Mouse (Mus musculus) embryonic facial prominence, embryonic 12.5 days (tissue): ENCODE data around the gene Tanc1. TPM values are rescaled to one million over a fixed set of nuclear protein-coding genes. Genes with fewer than 3 reads are reported as not detected.
A peak's percentile ranks its signal among the peaks of the same experiment; 100 is the strongest.

Experiments used
- ATAC-seq: fragments of 200-750 bp; cut with Nextera tagmentation; 2 replicates; pipeline ENCODE4 v1.8.0; 2017; ENCODE audit not compliant: insufficient number of reproducible peaks, insufficient read depth, low FRiP score, low TSS enrichment
- H3K27ac ChIP-seq: fragments of 300-500 bp; sonication (generic); 2 replicates; pipeline ENCODE4 v1.5.1; 2016; ENCODE audit warnings: mild to moderate bottlenecking
- H3K27me3 ChIP-seq: fragments of 300-500 bp; sonication (generic); 2 replicates; pipeline ENCODE4 v1.6.1; 2016; ENCODE audit warnings: mild to moderate bottlenecking, moderate library complexity
- H3K36me3 ChIP-seq: fragments of 300-500 bp; sonication (generic); 2 replicates; pipeline ENCODE4 v1.6.1; 2016; ENCODE audit warnings: mild to moderate bottlenecking
- H3K4me1 ChIP-seq: fragments of 300-500 bp; sonication (generic); 2 replicates; pipeline ENCODE4 v1.6.1; 2016
- H3K4me2 ChIP-seq: fragments of 300-500 bp; sonication (generic); replicated peaks from 2 replicates; pipeline ENCODE4 v1.6.1; 2016; ENCODE audit warnings: mild to moderate bottlenecking, moderate library complexity
- H3K4me3 ChIP-seq: fragments of 300-500 bp; sonication (generic); 2 replicates; pipeline ENCODE4 v1.5.1; 2016; ENCODE audit warnings: mild to moderate bottlenecking
- H3K9ac ChIP-seq: fragments of 300-500 bp; sonication (generic); 2 replicates; pipeline ENCODE4 v1.6.1; 2016; ENCODE audit warnings: mild to moderate bottlenecking, moderate library complexity
- H3K9me3 ChIP-seq: fragments of 300-500 bp; sonication (generic); 2 replicates; pipeline ENCODE4 v1.6.1; 2016; ENCODE audit warnings: mild to moderate bottlenecking, moderate library complexity
- WGBS: fragments of 180-500 bp; shearing (Covaris S2); methylation state at CpG from one replicate; pipeline ENCODE4 v1.1.7; 2016; 5-methylcytosine and 5-hydroxymethylcytosine counted together
- polyA plus RNA-seq: library from polyadenylated mRNA; unstranded; fragments of >200 nt; fragmentation: Nextera tagmentation; extraction: Ambion mirVana; gene quantifications from 2 replicates; pipeline ENCODE4 v1.2.1, GENCODE M21; 2016

Tanc1 gene
- polyA plus RNA-seq, 1 experiment from 2014 or later = 37.5 TPM

DNA sequence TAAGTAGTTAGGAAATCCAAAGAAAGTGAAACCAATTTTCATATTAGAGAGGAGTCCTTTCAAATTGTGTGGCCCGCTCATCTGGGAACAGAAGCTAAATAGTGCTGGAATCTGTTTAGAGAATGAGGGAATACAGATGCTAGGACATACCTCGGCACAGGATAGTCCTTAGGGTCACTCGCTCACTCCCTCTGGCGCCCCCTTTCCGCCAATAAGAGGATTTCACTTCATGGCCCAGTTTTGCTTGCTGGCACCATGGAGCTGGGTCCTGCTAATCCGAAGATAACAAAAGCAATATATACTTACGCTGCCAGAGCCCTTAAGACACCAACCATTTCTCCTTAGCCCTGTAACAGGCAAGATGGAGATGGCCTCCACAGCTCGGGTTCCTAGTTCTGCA is 15.3 kb upstream of the Tanc1 start:
- H3K9ac ChIP-seq = no peak overlapping the region
- H3K4me3 ChIP-seq = no peak overlapping the region
- ATAC-seq = no peak
- no peak overlapping the region for H3K27ac ChIP-seq
- H3K4me2 ChIP-seq = no peak overlapping the region
- H3K36me3 ChIP-seq = no peaks in the 10 kb centered on the region
- H3K27me3 ChIP-seq = no peaks in the 10 kb centered on the region
- peaks cover 20% of the 10 kb centered on the region for H3K4me1 ChIP-seq
- WGBS = 56% methylated on average over 8 of the region's 8 CpGs
- H3K9me3 ChIP-seq = no peaks in the 10 kb centered on the region

DNA sequence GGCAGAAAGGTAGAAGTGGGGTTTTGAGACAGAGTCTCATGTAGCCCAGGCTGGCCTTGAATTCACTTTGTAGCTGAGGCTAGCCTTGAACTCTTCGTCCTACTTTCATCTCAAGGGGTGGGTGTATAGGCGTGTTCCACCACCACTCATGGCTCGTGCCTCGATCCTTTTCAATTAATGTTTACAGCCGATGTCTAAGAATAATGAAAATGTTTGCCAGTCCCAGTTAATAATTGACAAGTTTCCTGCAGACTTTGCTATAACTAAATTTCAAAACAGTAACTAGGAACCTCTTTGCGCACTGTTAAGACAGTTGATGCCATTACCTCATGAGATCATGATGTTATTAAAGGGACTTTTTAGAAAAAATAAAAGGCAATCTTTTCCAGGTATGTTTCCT is 13.6 kb upstream of the Tanc1 start:
- Histone ChIP-seq H3K27ac (no peak overlapping the region), H3K4me1 (peaks cover 20% of the 10 kb centered on the region), H3K9ac (no peak overlapping the region), H3K9me3 (no peaks in the 10 kb centered on the region), H3K36me3 (no peaks in the 10 kb centered on the region), H3K4me3 (no peak overlapping the region), H3K27me3 (no peaks in the 10 kb centered on the region), H3K4me2 (no peak overlapping the region)
- ATAC-seq = no peak
- 83% methylated on average over 6 of the region's 6 CpGs for WGBS

DNA sequence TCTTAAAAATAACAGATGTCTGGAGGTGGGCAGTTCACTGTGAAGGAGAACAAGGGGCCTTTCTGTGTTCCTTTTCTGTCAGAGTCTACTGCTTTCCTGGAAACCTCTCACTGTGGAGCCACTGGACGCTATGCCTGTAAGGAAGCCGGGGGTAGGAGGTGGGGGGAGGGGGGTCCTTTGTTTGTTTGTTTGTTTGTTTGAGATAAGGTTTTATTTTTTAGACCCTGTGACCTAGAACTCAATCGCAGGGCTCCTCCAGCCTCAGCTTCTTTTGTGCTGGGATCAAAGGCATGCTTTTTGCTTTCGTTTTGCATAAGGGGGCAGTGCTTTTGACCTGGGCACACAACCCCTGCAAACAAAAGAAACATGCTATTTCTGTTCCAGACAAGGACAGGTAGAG is 12.9 kb upstream of the Tanc1 start:
- ATAC-seq = no peak
- Histone ChIP-seq H3K9me3 (no peaks in the 10 kb centered on the region), H3K9ac (no peak overlapping the region), H3K4me1 (peaks cover 17% of the 10 kb centered on the region), H3K4me2 (no peak overlapping the region), H3K27me3 (no peaks in the 10 kb centered on the region), H3K36me3 (no peaks in the 10 kb centered on the region), H3K27ac (0 out of 2 replicates have a peak overlapping the region, but pooled peaks have one; percentile 82), H3K4me3 (no peak overlapping the region)
- 14% methylated on average over 4 of the region's 4 CpGs for WGBS

DNA sequence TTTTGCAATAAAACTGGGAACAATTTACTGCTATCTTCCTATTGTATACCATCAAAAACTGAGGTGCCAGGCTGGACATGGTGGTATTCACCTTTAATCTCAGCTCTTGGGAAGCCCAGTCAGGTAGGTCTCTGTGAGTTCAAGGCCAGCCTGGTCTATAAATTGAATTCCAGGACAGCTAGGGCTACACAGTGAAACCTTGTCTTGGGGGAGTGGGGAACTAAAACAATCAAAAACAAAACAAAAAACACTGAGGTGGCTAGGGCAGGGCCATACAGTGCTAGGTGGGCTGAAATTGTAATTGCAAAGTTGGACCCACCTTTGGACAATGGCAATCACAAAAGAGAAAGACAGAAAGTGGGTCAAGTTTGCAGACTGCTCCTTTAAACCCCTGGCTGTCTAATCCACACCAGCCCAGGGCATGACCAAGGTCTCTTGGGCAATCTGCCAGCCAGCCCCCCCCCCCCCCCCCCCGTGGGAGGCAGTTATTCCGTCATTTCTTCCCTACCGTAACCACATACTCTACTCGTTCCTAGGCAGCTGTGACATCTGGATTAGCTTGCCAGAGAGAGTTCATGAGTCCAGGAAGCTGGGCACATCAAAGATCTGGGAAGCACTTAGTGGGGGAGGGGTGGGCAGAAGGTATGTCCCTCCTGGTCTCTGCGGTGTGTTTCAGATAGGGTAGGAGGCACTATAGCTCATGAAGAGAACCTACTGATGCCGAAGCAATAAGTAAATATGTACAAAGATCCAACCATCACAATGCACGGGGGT is 12.3 kb upstream of the Tanc1 start:
- Histone ChIP-seq H3K4me1 (peaks cover 15% of the 10 kb centered on the region), H3K9me3 (no peaks in the 10 kb centered on the region), H3K4me2 (peak overlapping the region; percentile 32), H3K4me3 (no peak overlapping the region), H3K9ac (no peak overlapping the region), H3K27me3 (no peaks in the 10 kb centered on the region), H3K27ac (peak overlapping the region; percentile 82), H3K36me3 (no peaks in the 10 kb centered on the region)
- WGBS = 11% methylated on average over 7 of the region's 7 CpGs
- ATAC-seq = peak; percentile 75

DNA sequence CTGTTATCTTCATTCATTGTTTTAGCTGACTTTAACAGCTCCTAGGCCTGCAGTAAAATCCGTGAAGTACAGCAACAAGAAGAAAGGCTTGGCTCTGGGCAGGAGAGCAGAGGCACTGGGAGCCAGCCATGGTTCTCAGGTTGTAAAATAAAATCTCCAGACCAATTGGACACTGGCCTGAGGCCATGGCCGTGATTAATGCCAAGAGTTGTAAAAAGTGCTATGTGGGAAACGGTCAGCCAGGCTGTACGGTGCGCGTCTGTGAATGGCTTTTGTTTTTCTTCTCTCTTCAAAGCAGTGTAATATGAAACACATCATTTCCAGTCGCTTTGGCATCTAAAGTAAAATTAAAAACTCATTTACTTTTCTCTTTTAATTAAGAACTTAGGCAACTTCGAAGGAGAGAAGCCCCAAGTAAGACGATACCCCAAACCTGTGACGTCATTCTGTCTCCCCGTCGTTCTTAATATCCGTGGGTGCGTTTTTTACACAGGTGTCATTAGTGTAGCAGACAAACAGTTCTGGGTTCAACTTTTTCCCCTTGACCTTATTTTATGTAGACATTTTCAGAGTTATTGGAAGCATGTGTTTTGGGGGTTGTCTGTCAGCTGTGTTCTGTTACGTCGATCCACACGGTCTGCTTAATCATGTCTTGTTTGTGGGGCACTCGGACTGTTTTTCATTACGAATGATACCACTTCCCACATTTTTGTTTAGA is 11.6 kb upstream of the Tanc1 start:
- H3K9ac ChIP-seq = no peak overlapping the region
- peaks cover 15% of the 10 kb centered on the region for H3K4me1 ChIP-seq
- H3K27me3 ChIP-seq = no peaks in the 10 kb centered on the region
- ATAC-seq = peak; percentile 10; the same call in 1 of the 2 replicates
- H3K36me3 ChIP-seq = no peaks in the 10 kb centered on the region
- H3K4me2 ChIP-seq = peak overlapping the region; percentile 32
- 14% methylated on average over 19 of the region's 19 CpGs for WGBS
- no peak overlapping the region for H3K4me3 ChIP-seq
- H3K9me3 ChIP-seq = no peaks in the 10 kb centered on the region
- H3K27ac ChIP-seq = peak overlapping the region; percentile 82

DNA sequence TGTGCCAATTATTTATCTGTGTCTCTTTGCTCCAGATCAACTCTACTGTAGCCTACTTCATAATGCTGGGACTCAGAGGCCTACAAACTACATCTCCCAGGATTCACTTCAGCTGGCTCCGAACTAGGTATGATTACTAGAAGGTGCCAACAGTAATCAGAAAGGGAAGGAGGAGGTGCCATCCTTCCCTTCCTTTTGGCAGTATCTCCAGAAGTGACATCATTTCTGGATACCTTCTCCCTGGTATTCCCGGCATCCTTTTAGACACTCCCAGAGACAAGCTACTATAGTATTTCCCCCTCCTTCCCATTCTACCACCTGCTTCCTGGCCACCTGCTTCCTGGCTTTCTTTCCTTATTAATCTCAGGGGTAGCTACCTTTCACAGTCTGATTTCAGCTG is 10.9 kb upstream of the Tanc1 start:
- Histone ChIP-seq H3K36me3 (no peaks in the 10 kb centered on the region), H3K9ac (no peak overlapping the region), H3K9me3 (no peaks in the 10 kb centered on the region), H3K4me2 (no peak overlapping the region; the same call in 1 of the 2 replicates), H3K4me3 (no peak overlapping the region), H3K4me1 (peaks cover 15% of the 10 kb centered on the region), H3K27me3 (no peaks in the 10 kb centered on the region), H3K27ac (no peak overlapping the region)
- 67% methylated on average over 2 of the region's 2 CpGs for WGBS
- no peak for ATAC-seq

DNA sequence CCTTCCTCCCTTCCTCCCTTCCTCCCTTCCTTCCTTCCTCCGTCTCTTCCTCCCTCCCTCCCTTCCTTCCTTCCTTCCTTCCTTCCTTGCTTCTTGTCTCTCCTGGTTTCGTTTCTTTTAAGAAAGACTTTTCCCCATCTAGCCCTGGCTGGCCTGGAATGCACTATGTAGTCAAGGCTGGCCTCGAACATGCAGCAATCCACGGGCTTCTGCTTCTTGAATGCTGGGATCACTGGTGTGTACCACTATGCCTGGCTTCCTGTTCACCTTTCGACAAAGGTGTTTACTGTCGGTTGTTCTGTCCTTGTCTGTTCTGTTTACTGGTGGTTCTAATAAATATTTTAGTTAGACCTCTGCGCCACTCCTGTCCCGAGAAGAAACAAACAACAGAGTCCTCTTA is 10.4 kb upstream of the Tanc1 start:
- Histone ChIP-seq H3K4me3 (no peak overlapping the region), H3K4me1 (peaks cover 15% of the 10 kb centered on the region), H3K4me2 (no peak overlapping the region), H3K9me3 (no peaks in the 10 kb centered on the region), H3K36me3 (no peaks in the 10 kb centered on the region), H3K27me3 (no peaks in the 10 kb centered on the region), H3K27ac (no peak overlapping the region), H3K9ac (no peak overlapping the region)
- WGBS = 82% methylated on average over 8 of the region's 8 CpGs
- no peak for ATAC-seq

DNA sequence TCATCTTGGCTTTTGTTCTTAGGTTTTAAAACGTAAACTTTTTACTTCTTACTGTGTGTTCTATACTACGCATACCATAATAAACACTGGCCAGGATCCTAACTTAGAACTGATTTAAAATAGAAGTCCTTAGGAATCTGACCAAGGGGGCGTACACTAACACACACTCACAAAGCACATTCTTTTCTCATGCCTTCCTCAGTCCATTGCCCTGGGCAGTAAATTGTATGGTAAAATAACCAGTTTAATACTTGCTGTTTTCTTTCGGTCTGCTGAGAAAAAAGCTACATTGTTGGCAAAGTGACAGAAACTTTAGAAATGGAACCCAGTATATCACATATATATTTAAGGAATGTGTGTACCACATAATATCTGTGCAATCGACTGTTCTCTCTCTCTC is 2.9 kb upstream of the Tanc1 start:
- Histone ChIP-seq H3K4me2 (no peak overlapping the region), H3K4me1 (peaks cover 35% of the 10 kb centered on the region), H3K36me3 (no peaks in the 10 kb centered on the region), H3K9me3 (no peaks in the 10 kb centered on the region), H3K27ac (no peak overlapping the region), H3K9ac (no peak overlapping the region), H3K4me3 (no peak overlapping the region), H3K27me3 (no peaks in the 10 kb centered on the region)
- 31% methylated on average over 5 of the region's 5 CpGs for WGBS
- no peak for ATAC-seq

DNA sequence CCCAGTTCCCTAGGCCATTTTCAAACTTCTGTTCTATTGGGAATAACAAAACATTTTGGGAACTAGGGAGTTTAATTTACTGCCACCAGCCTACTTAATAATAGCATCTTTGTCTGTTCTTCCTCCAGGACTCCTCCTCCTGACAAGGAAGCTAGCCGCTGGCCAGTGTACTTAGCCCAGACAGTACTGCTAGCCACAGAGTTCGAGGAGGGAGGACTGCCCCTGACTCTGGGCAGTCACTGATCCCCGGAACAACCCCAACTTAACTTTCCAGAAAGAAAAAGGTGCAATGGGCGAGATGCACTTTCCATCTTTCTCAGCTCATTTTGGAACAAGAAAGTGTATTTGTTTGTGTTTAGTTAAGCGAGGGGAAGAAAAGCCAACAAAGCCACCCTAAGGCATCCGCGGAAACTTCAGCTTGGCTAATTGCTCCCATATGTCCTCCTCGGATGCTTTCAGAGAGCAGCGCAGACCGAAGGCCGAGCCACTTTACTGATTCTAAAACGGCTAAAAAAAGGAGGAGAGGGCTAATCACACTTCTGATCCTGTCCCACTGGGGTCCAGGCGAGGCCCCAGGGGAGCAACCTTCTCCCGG is 529 bp upstream of the Tanc1 start:
- Histone ChIP-seq H3K9me3 (no peaks in the 10 kb centered on the region), H3K4me2 (peak overlapping the region; percentile 86), H3K4me1 (peaks cover 52% of the 10 kb centered on the region), H3K36me3 (no peaks in the 10 kb centered on the region), H3K9ac (peak overlapping the region; percentile 88), H3K27me3 (no peaks in the 10 kb centered on the region), H3K27ac (peak overlapping the region; percentile 97), H3K4me3 (peak overlapping the region; percentile 84)
- ATAC-seq = peak; percentile 64
- WGBS = under 1% methylated on average over 14 of the region's 14 CpGs

DNA sequence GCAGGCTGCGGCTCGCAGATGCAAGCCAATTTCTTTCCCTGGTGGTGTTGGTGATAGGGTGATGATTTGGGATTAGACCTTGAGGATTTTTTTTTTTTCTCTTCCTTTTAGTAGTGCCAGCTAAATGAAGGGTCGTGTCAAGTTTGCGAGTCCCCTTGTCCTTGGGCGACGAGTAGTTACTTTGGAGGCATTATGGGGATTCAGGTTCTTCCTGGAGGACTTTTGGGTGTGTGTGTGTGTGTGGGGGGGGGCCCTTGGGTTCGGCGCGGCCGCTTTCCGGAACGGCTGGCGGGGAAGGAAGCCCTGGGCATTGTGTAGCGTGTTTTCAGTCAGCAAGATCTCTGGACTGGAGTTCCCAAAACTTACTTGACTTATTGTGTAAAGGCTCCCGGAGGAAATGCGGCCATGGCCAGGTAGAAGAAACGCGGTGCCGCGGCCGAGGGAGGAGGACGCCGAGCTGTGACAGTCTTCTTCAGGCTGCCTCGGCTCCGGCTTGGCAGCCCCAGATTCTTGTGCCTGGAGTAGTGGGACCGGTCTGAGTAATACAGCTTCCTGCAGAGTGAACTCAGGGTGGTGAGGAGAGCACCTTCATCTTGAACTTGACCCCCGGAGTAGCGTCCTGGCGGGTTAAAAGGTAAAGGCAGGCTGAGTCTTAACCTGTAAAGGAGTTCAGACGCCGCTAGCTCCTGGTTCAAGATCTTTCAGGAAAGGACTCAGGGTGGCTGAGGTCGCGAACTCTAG is 1.1 kb downstream of the Tanc1 start:
- Histone ChIP-seq H3K27me3 (no peaks in the 10 kb centered on the region), H3K36me3 (no peaks in the 10 kb centered on the region), H3K9me3 (no peaks in the 10 kb centered on the region), H3K27ac (peak overlapping the region; percentile 97), H3K9ac (peak overlapping the region; percentile 88), H3K4me1 (peaks cover 65% of the 10 kb centered on the region), H3K4me2 (peak overlapping the region; percentile 86), H3K4me3 (peak overlapping the region; percentile 84)
- WGBS = under 1% methylated on average over 33 of the region's 33 CpGs
- ATAC-seq = no peak

DNA sequence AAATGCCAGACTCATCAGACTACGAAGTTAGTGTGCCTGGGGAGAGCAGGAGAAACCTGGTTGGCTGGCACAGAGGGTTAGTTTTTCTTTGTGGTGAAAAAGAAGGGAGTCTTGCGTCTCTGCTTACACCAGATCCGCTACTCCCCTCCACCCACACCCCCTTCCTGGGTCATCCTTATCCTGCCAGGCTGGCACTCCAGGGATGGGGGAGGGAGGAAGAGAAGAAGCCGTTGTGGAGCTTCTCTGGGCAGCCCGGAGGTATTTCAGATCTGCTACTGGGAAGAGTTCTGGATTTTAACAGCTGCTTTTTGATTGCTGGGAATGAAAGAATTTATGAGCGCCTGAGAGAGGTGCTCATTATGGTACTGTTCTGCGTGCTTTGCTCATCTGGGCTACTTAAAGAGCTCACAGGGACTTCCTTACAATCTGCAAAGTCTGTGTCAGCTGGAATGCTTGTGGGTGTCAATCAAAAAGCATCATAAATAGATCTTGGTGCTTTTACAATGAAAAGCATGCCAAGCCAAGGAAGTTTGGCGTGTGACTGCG is 1.7 kb downstream of the Tanc1 start:
- Histone ChIP-seq H3K9ac (peak overlapping the region; percentile 88), H3K4me3 (peak overlapping the region; percentile 84), H3K4me2 (peak overlapping the region; percentile 86), H3K27me3 (no peaks in the 10 kb centered on the region), H3K4me1 (peaks cover 60% of the 10 kb centered on the region), H3K27ac (peak overlapping the region; percentile 97), H3K9me3 (no peaks in the 10 kb centered on the region), H3K36me3 (no peaks in the 10 kb centered on the region)
- ATAC-seq = no peak
- WGBS = 8% methylated on average over 9 of the region's 9 CpGs
